Mouse (Mus musculus) cerebellum, adult 2 months (tissue): ENCODE results near the gene Tpt1. TPM values are rescaled to one million over a fixed set of nuclear protein-coding genes. Genes with fewer than 3 reads are reported as not detected.
"Not testable (repeated sequence)": the region's sequence is repeated elsewhere in the genome, so short reads cannot be mapped to it uniquely, and the experiment has no call there.

Source experiments
- DNase-seq, 2 experiments: peaks; one replicate each; pipeline ENCODE4 v3.0.0; 2021
- H3K27ac ChIP-seq: fragments of 200-500 bp; 2 replicates; pipeline ENCODE4 v1.5.1; 2012; ENCODE audit warnings: low read length, control low read depth, inconsistent platforms; ENCODE audit not compliant: insufficient read depth
- H3K27me3 ChIP-seq: fragments of 200-500 bp; 2 replicates; pipeline ENCODE4 v1.6.1; 2012; ENCODE audit warnings: inconsistent platforms, mild to moderate bottlenecking, low read length, moderate library complexity; ENCODE audit not compliant: control insufficient read depth, insufficient read depth
- H3K4me1 ChIP-seq: fragments of 200-500 bp; 2 replicates; pipeline ENCODE4 v1.6.1; 2011; ENCODE audit warnings: low read length; ENCODE audit not compliant: control insufficient read depth, insufficient read depth
- H3K4me3 ChIP-seq: fragments of 200-500 bp; replicated peaks from 2 replicates; pipeline ENCODE3; 2011; ENCODE audit warnings: mild to moderate bottlenecking, low read depth, low read length, control low read depth; ENCODE audit not compliant: insufficient read depth
- CTCF ChIP-seq: fragments of 200-500 bp; IDR thresholded peaks from 2 replicates; pipeline ENCODE4 v1.5.1; 2011; ENCODE audit warnings: low read depth, mild to moderate bottlenecking, control low read depth, low read length, moderate library complexity, borderline replicate concordance; ENCODE audit not compliant: insufficient read depth
- POLR2A ChIP-seq: fragments of 200-500 bp; IDR thresholded peaks from 2 replicates; pipeline ENCODE4 v1.6.1; 2011; ENCODE audit warnings: low read length, control low read depth, borderline replicate concordance; ENCODE audit not compliant: insufficient read depth
- WGBS: fragments of 180-500 bp; shearing (Covaris S2); methylation state at CpG from one replicate; pipeline ENCODE4 v1.1.7; 2018; 5-methylcytosine and 5-hydroxymethylcytosine counted together
- polyA plus RNA-seq: library from polyadenylated mRNA; depleted of rRNA; stranded (reverse); fragments of >200 nt; gene quantifications from 2 replicates; pipeline ENCODE4 v1.2.3, GENCODE M21; 2012

The Tpt1 gene
- polyA plus RNA-seq, 1 experiment = 753 TPM

- no peak for DNase-seq
- no peak overlapping the region for H3K27ac ChIP-seq
- H3K27me3 ChIP-seq = no peaks in the 10 kb centered on the region; the same call in 1 of the 2 replicates
- no peaks in the 10 kb centered on the region for H3K4me1 ChIP-seq
- no peak overlapping the region for H3K4me3 ChIP-seq
- TF ChIP-seq CTCF (no peak), POLR2A (no peak)
- 68% methylated on average over 2 of the region's 2 CpGs for WGBS
Observed at GRCm38 (mm10) chr14:75858181-75858580, 13.3 kb downstream of the Tpt1 start.

- TF ChIP-seq CTCF = no peak
- no peak for TF ChIP-seq POLR2A
- Histone ChIP-seq H3K4me3 (no peak overlapping the region), H3K4me1 (no peaks in the 10 kb centered on the region), H3K27me3 (no peaks in the 10 kb centered on the region; the same call in 1 of the 2 replicates), H3K27ac (no peak overlapping the region)
- no peak for DNase-seq
- WGBS = 77% methylated on average over 2 of the region's 2 CpGs
Observed at GRCm38 (mm10) chr14:75859619-75860018, 14.7 kb downstream of the Tpt1 start.

DNA sequence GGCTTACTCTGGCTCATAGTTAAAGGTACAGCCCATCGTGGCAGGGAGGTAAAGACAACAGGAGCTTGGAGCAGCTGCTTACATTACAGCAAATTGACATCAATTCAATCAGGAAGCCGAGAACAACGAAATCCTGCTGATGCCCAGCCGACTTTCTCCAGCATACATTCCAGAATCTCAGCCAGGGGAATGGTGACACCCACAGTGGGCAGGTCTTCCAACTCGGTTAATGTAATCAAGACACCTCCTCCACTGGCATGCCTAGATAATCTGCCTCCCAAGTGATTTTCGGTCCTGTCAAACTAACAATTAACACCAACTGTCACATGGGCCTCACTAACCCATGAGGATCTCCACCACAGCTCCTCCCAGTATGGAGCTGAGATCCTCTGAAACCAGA lies 17.8 kb downstream of the Tpt1 start:
- 91% methylated on average over 6 of the region's 6 CpGs for WGBS
- Histone ChIP-seq H3K27ac (no peak overlapping the region), H3K27me3 (no peaks in the 10 kb centered on the region; the same call in 1 of the 2 replicates), H3K4me3 (no peak overlapping the region), H3K4me1 (no peaks in the 10 kb centered on the region)
- DNase-seq = no peak
- TF ChIP-seq CTCF (no peak), POLR2A (no peak)

DNA sequence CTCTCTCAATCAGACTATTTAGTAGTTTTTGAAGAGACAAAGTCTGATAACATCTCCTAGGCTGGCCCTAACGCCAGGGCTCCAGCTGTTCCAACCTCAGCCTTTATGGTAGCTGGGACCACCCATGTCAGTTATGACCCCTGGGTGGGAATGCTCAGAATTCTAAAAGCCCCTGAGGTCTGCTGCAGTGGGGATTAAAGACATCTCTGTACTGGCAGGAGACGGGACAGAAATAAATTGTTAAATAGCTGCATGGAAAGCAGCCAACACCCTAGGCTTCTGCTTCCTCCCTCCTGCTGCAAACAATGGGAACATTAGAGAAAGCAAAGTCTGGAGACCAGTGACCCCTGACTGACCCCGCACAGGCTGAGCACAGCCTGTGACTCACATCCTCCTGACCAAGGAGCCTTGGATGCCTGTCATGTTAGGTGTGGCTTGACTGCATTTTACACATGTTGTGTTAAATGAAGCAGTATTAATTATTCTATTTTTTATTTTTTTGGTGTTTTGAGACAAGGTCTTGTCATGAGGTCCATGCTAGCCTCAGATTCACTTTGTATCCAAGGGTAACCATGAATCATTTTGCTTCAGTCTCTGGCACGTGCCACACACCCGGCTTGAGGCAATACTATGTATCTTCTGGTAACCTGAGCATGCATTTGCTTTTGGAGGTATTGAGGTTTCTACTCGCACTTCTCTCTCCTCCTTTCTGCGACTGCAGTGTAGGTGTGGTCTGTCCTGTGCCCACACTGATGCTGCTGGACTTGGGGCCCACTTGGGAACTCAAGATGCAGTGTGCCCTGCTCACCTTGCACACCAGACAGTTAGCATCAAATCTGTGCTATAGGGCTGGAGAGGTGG lies 18.9 kb downstream of the Tpt1 start:
- TF ChIP-seq POLR2A = no peak
- TF ChIP-seq CTCF = no peak
- H3K27me3 ChIP-seq = no peaks in the 10 kb centered on the region; the same call in 1 of the 2 replicates
- H3K4me1 ChIP-seq = no peaks in the 10 kb centered on the region
- H3K4me3 ChIP-seq = no peak overlapping the region
- 17% methylated on average over 7 of the region's 7 CpGs for WGBS
- DNase-seq = no peak
- no peak overlapping the region for H3K27ac ChIP-seq

- H3K4me3 ChIP-seq = no peak overlapping the region
- H3K27ac ChIP-seq = no peak overlapping the region
- H3K4me1 ChIP-seq = no peaks in the 10 kb centered on the region
- 82% methylated on average over 9 of the region's 9 CpGs for WGBS
- H3K27me3 ChIP-seq = no peaks in the 10 kb centered on the region; the same call in 1 of the 2 replicates
- no peak for DNase-seq
- TF ChIP-seq CTCF (no peak), POLR2A (no peak)
Observed at GRCm38 (mm10) chr14:75866706-75867333, 21.9 kb downstream of the Tpt1 start.

DNA sequence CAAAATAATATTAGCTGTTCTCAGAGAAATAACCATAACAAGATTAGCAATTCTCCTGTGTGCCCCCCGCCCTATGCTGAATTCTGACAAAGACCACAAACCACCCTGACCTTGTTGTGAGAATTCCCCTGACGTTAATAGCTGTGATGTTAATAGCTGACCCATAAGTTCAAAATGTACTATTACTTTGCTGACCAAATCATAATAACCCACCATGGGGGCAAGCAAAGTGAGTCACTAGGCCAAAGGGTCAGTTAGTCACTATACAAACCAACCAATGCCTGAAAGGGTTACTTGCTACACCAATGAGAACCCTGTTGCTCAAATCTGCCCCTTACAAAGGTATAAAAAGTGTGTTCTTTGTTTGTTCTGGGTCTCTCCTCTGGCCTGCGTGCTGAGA lies 23.1 kb downstream of the Tpt1 start:
- not testable (repeated sequence) for H3K4me3 ChIP-seq, H3K4me1 ChIP-seq, H3K27ac ChIP-seq, DNase-seq, H3K27me3 ChIP-seq
- 77% methylated on average over 3 of the region's 3 CpGs for WGBS

- 82% methylated on average over 14 of the region's 14 CpGs for WGBS
- no peak overlapping the region for H3K27ac ChIP-seq
- no peak overlapping the region for H3K4me3 ChIP-seq
- TF ChIP-seq CTCF = no peak
- no peak for TF ChIP-seq POLR2A
- DNase-seq = no peak
- no peaks in the 10 kb centered on the region; the same call in 1 of the 2 replicates for H3K27me3 ChIP-seq
- H3K4me1 ChIP-seq = no peaks in the 10 kb centered on the region
Observed at GRCm38 (mm10) chr14:75869769-75870363, 25.0 kb downstream of the Tpt1 start.
